Mouse (Mus musculus): Measurements from ENCODE around the gene Gigyf2. TPM values are rescaled to one million over a fixed set of nuclear protein-coding genes. Genes with fewer than 3 reads are reported as not detected.
"Not testable (repeated sequence)": the region's sequence is repeated elsewhere in the genome, so short reads cannot be mapped to it uniquely, and the experiment has no call there.

Gene Gigyf2
- polyA plus RNA-seq, 1 experiment from 2014 or later, result 60.7 TPM

- Histone ChIP-seq H3K4me1 (no peaks in the 10 kb centered on the region), H3K4me2 (peak overlapping the region; percentile 36; the same call in 1 of the 2 replicates), H3K36me3 (no peaks in the 10 kb centered on the region), H3K9me3 (replicated peaks) (no peaks in the 10 kb centered on the region), H3K27me3 (no peaks in the 10 kb centered on the region), H3K4me3 (replicated peaks) (no peak overlapping the region), H3K9ac (no peak overlapping the region), H3K27ac (no peak overlapping the region)
- no peak for ATAC-seq (replicated peaks; ENCODE audit: low FRiP score)
- WGBS, result 46% methylated on average over 9 of the region's 9 CpGs
Observed at GRCm38 (mm10) chr1:87467469-87467868, 140.7 kb downstream of the Gigyf2 start.

DNA sequence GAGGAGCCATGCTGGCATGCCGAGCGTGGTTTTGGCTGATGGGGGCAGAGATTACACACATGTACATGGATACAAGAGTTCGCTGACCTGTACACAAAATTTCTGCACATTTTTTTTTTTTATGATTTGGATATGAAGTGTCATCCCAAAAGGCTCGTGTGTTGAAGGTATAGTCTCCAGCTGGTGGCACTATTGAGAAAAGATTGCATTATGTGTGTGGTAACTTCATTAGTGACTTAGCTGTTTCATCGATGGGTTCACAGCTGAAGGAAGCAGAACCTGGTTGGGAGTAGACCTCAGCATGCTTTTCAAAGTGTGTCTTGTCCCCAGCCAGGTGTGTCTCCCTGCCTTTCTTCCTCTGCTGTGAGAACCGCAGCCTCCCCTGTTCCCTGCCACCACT, 141.5 kb downstream of the Gigyf2 start:
- 72% methylated on average over 6 of the region's 6 CpGs for WGBS
- Histone ChIP-seq H3K4me2 (no peak overlapping the region), H3K9ac (no peak overlapping the region), H3K36me3 (no peaks in the 10 kb centered on the region), H3K9me3 (replicated peaks) (no peaks in the 10 kb centered on the region), H3K4me1 (no peaks in the 10 kb centered on the region), H3K27me3 (no peaks in the 10 kb centered on the region), H3K27ac (no peak overlapping the region), H3K4me3 (replicated peaks) (no peak overlapping the region)
- ATAC-seq (replicated peaks; ENCODE audit: low FRiP score), result no peak

DNA sequence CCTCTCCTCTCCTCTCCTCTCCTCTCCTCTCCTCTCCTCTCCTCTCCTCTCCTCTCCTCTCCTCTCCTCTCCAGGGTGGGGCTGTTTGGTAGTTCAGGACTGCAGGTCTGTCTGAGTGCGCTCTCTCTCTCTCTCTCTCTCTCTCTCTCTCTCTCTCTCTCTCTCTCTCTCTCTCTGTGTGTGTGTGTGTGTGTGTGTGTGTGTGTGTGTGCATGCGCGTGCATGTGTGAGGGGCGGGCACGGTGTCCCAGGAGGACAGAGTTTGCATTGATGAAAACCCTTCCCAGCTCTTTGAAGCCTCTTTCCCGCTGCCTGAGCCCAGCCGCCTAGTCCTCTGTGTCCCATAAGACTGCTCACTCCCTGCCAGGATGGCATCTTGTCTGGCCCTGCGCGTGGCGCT, 143.2 kb downstream of the Gigyf2 start, which contains the start of gene Snorc:
Gene Snorc (plus strand): TSS at position 301 of the 400 bp plus-strand sequence.
- peaks cover 14% of the 10 kb centered on the region for H3K27me3 ChIP-seq
- not testable (repeated sequence) for H3K36me3 ChIP-seq

DNA sequence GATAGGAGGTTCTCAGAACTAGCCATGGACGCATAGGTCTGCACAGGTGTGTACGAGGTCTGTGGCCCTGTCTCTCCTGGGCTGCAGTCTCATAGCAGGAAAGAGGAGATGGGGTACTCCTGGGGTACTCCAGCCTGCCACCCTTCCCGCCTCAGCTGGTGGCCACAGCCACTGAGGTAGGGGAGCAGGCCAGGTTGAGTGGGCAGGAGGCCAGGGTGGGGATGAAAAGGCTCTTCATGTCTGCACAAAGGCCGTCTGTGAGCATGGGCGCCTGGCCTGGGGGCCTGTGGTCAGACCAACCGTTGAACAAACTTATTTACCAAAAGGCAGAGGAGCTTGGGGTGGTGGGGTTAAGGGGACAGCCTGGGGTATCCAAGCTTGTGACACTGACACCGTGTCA, 145.1 kb downstream of the Gigyf2 start:
- no peaks in the 10 kb centered on the region for H3K9me3 ChIP-seq (replicated peaks)
- H3K36me3 ChIP-seq, result no peaks in the 10 kb centered on the region
- no peak overlapping the region for H3K4me2 ChIP-seq
- no peak for ATAC-seq (replicated peaks; ENCODE audit: low FRiP score)
- H3K27me3 ChIP-seq, result peaks cover 33% of the 10 kb centered on the region
- no peak overlapping the region for H3K27ac ChIP-seq
- no peak overlapping the region for H3K9ac ChIP-seq
- WGBS, result 82% methylated on average over 7 of the region's 7 CpGs
- peaks cover 7% of the 10 kb centered on the region for H3K4me1 ChIP-seq
- H3K4me3 ChIP-seq (replicated peaks), result no peak overlapping the region

More for the DNA sequence above, 143.2 kb downstream of the Gigyf2 start, which contains the start of gene Snorc:
- H3K4me2 ChIP-seq; H3K4me1 ChIP-seq; H3K4me3 ChIP-seq (replicated peaks); H3K9me3 ChIP-seq (replicated peaks); ATAC-seq (replicated peaks; ENCODE audit: low FRiP score); H3K27ac ChIP-seq; H3K9ac ChIP-seq: not testable (repeated sequence)
- WGBS, result 41% methylated on average over 6 of the region's 10 CpGs

DNA sequence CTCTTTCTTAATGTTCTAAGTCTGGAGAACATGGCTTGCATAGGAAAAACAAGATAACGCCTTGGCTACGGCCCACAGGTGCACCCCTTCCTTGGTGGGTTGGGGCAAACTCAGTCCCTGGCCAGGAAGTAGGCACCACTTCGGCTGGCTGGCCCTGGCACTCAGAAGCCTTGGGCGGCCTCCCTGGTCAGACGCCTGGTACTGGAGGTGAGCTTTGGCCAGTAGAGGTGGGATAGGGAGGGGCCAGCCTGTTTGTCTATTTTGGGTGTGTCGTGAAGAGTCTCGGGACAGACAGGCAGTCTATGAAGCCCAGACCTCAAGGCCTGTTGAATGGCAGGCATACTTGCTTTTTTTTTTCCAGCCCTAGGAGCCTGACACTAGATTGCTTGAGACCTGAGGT, 145.8 kb downstream of the Gigyf2 start:
- peaks cover 40% of the 10 kb centered on the region for H3K27me3 ChIP-seq
- no peak overlapping the region for H3K27ac ChIP-seq
- no peak overlapping the region for H3K9ac ChIP-seq
- no peaks in the 10 kb centered on the region for H3K36me3 ChIP-seq
- no peak overlapping the region for H3K4me3 ChIP-seq (replicated peaks)
- no peaks in the 10 kb centered on the region for H3K9me3 ChIP-seq (replicated peaks)
- no peak overlapping the region for H3K4me2 ChIP-seq
- H3K4me1 ChIP-seq, result peaks cover 7% of the 10 kb centered on the region
- WGBS, result 91% methylated on average over 7 of the region's 7 CpGs
- ATAC-seq (replicated peaks; ENCODE audit: low FRiP score), result no peak

GRCm38 (mm10) chr1:87475076-87475895, 148.5 kb downstream of the Gigyf2 start:
- peak overlapping the region; percentile 66 for H3K4me2 ChIP-seq
- H3K9ac ChIP-seq, result peak overlapping the region; percentile 15; the same call in 1 of the 2 replicates
- 1% methylated on average over 40 of the region's 42 CpGs for WGBS
- peaks cover 7% of the 10 kb centered on the region for H3K4me1 ChIP-seq
- peaks cover 41% of the 10 kb centered on the region for H3K27me3 ChIP-seq
- H3K27ac ChIP-seq, result no peak overlapping the region
- no peaks in the 10 kb centered on the region for H3K36me3 ChIP-seq
- peak overlapping the region; percentile 35 for H3K4me3 ChIP-seq (replicated peaks)
- no peak for ATAC-seq (replicated peaks; ENCODE audit: low FRiP score)
- no peaks in the 10 kb centered on the region for H3K9me3 ChIP-seq (replicated peaks)

GRCm38 (mm10) chr1:87482546-87482945, 155.7 kb downstream of the Gigyf2 start:
- H3K4me2 ChIP-seq, result no peak overlapping the region
- peaks cover 2% of the 10 kb centered on the region; the same call in 1 of the 2 replicates for H3K27me3 ChIP-seq
- no peaks in the 10 kb centered on the region for H3K9me3 ChIP-seq (replicated peaks)
- no peak overlapping the region for H3K9ac ChIP-seq
- no peaks in the 10 kb centered on the region for H3K36me3 ChIP-seq
- H3K27ac ChIP-seq, result no peak overlapping the region
- WGBS, result 92% methylated on average over 4 of the region's 4 CpGs
- no peak for ATAC-seq (replicated peaks; ENCODE audit: low FRiP score)
- no peak overlapping the region for H3K4me3 ChIP-seq (replicated peaks)
- H3K4me1 ChIP-seq, result no peaks in the 10 kb centered on the region

- H3K9me3 ChIP-seq (replicated peaks), result no peaks in the 10 kb centered on the region
- no peaks in the 10 kb centered on the region for H3K36me3 ChIP-seq
- no peak overlapping the region for H3K9ac ChIP-seq
- no peak overlapping the region for H3K27ac ChIP-seq
- H3K4me2 ChIP-seq, result no peak overlapping the region
- no peak overlapping the region for H3K4me3 ChIP-seq (replicated peaks)
- 64% methylated on average over 6 of the region's 6 CpGs for WGBS
- ATAC-seq (replicated peaks; ENCODE audit: low FRiP score), result no peak
- no peaks in the 10 kb centered on the region for H3K4me1 ChIP-seq
- no peaks in the 10 kb centered on the region for H3K27me3 ChIP-seq
Observed at GRCm38 (mm10) chr1:87486386-87486785, 159.6 kb downstream of the Gigyf2 start.

DNA sequence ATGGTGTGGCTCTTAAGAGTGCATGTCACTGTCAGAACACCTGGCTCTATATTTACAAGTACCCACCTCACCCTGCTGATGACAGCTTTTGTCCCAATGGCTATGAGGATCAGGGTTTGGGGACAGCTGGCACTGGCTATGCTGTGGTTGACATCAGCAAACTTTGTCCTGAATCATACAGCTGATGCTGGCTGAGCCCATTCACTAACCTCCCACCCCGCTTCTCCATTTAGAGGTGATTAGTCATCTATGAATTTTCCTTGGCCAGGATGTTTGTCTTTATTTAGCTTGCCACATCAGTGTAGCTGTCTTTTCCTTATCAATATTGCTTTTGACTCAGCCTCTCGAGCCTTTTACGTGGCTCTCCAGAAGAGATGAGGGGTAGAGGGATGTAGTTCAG, 165.5 kb downstream of the Gigyf2 start:
- no peaks in the 10 kb centered on the region for H3K4me1 ChIP-seq
- H3K27ac ChIP-seq, result no peak overlapping the region
- H3K27me3 ChIP-seq, result no peaks in the 10 kb centered on the region
- 79% methylated on average over 3 of the region's 3 CpGs for WGBS
- H3K9me3 ChIP-seq (replicated peaks), result no peaks in the 10 kb centered on the region
- ATAC-seq (replicated peaks; ENCODE audit: low FRiP score), result no peak
- H3K4me2 ChIP-seq, result no peak overlapping the region
- H3K4me3 ChIP-seq (replicated peaks), result no peak overlapping the region
- no peaks in the 10 kb centered on the region for H3K36me3 ChIP-seq
- H3K9ac ChIP-seq, result no peak overlapping the region

GRCm38 (mm10) chr1:87493542-87493941, 166.7 kb downstream of the Gigyf2 start:
- Histone ChIP-seq H3K9ac (no peak overlapping the region), H3K36me3 (no peaks in the 10 kb centered on the region), H3K4me1 (no peaks in the 10 kb centered on the region), H3K4me2 (no peak overlapping the region), H3K27me3 (no peaks in the 10 kb centered on the region), H3K27ac (no peak overlapping the region), H3K4me3 (replicated peaks) (no peak overlapping the region), H3K9me3 (replicated peaks) (no peaks in the 10 kb centered on the region)
- ATAC-seq (replicated peaks; ENCODE audit: low FRiP score), result no peak
- 72% methylated on average over 4 of the region's 4 CpGs for WGBS

Data from kidney, embryonic 15.5 days (tissue).